In the genomic region with DNA sequence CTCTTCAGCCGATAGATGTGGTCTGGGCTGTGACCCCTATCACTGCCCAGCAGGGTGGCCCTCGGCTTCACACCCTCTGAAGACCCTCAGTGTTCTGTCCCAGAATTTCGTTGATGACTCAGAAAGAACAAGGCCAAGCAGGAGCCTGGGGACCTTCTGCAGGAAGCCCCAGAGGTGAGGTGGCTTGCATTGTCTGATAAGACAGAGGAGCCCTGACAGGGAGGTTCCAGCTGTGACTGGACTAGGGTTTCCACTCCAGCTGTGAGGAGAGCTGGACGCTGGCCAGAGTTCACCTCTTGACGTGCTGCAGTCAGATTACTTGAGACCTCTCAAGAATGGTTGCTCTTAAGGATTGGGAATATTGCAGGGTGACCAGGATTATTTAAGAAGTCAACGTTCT, we compare ENCODE assay signal across 10 mouse cellular contexts. TPM values are rescaled to one million over a fixed set of nuclear protein-coding genes. Genes with fewer than 3 reads are reported as not detected.
DNase-seq lines count a peak whose midpoint lies in the region; ATAC-seq lines count a peak whose summit lies in the region.
"Had no signal": no experiment of that assay in that cellular context is flagged by ENCODE, and none has a peak within 500 bp of the region (broad histone marks: within the 10 kb centered on the region; RNA-seq: fewer than 3 reads in every experiment).

No protein-coding gene starts in this region.

- peak overlapping the region; percentile 84 for H3K4me2 ChIP-seq in embryonic facial prominence, embryonic 12.5 days (replicated peaks)
- peak overlapping the region; percentile 82 for H3K4me2 ChIP-seq in intestine, embryonic 16.5 days (ENCODE audit: low read depth, low read length)
- H3K4me2 ChIP-seq in stomach, embryonic 14.5 days (replicated peaks; ENCODE audit: low read depth, low read length): peak overlapping the region; percentile 87

- peak; percentile 71 for DNase-seq in lung, postnatal 10 days
- no peak for DNase-seq in urinary bladder, postnatal 14 days (ENCODE audit: low spot score)
- no peak for DNase-seq in thymus, postnatal 10 days (ENCODE audit: low spot score in 2 of 2)

- H3K9ac ChIP-seq in embryonic facial prominence, embryonic 12.5 days: peak overlapping the region; percentile 94
- peak overlapping the region; percentile 91 for H3K9ac ChIP-seq in intestine, embryonic 16.5 days (ENCODE audit: low read depth, low read length)
- H3K9ac ChIP-seq in stomach, embryonic 14.5 days (replicated peaks; ENCODE audit: low read depth, low read length): peak overlapping the region; percentile 83

- ATAC-seq in erythroblast, adult 5-6 weeks (replicated peaks; ENCODE audit: low FRiP score, poor library complexity, severe bottlenecking): no peak
- no peak for ATAC-seq in embryonic facial prominence, embryonic 12.5 days (ENCODE audit: insufficient number of reproducible peaks, insufficient read depth, low FRiP score, low TSS enrichment)
- no peak for ATAC-seq in intestine, embryonic 16.5 days
- ATAC-seq in stomach, embryonic 14.5 days (ENCODE audit: insufficient number of reproducible peaks, insufficient read depth, low FRiP score, low read depth): no peak
- ATAC-seq: Patski had no signal

- peak overlapping the region; percentile 86 for H3K4me3 ChIP-seq in erythroblast, embryonic 14.5 days (replicated peaks)
- peak overlapping the region; percentile 99 for H3K4me3 ChIP-seq in embryonic facial prominence, embryonic 12.5 days
- H3K4me3 ChIP-seq in intestine, embryonic 16.5 days (ENCODE audit: low read length): peak overlapping the region; percentile 92
- H3K4me3 ChIP-seq in stomach, embryonic 14.5 days (ENCODE audit: low read depth, low read length): peak overlapping the region; percentile 94

- H3K4me1 ChIP-seq in erythroblast, embryonic 14.5 days (ENCODE audit: control insufficient read depth): peaks cover 61% of the 10 kb centered on the region
- peaks cover 44% of the 10 kb centered on the region for H3K4me1 ChIP-seq in embryonic facial prominence, embryonic 12.5 days
- peaks cover 36% of the 10 kb centered on the region for H3K4me1 ChIP-seq in intestine, embryonic 16.5 days (ENCODE audit: control insufficient read depth, insufficient read depth, low read length)
- peaks cover 33% of the 10 kb centered on the region for H3K4me1 ChIP-seq in stomach, embryonic 14.5 days (ENCODE audit: control insufficient read depth, insufficient read depth, low read length)

- H3K9me3 ChIP-seq in erythroblast, embryonic 14.5 days (ENCODE audit: control insufficient read depth, low read length): no peaks in the 10 kb centered on the region
- no peaks in the 10 kb centered on the region for H3K9me3 ChIP-seq in embryonic facial prominence, embryonic 12.5 days
- no peaks in the 10 kb centered on the region for H3K9me3 ChIP-seq in intestine, embryonic 16.5 days (ENCODE audit: control insufficient read depth, low read length)
- H3K9me3 ChIP-seq in stomach, embryonic 14.5 days (ENCODE audit: control insufficient read depth, low read depth, low read length): no peaks in the 10 kb centered on the region

- H3K36me3 ChIP-seq in erythroblast, embryonic 14.5 days (ENCODE audit: control insufficient read depth): peaks cover 44% of the 10 kb centered on the region
- H3K36me3 ChIP-seq in embryonic facial prominence, embryonic 12.5 days: peaks cover 33% of the 10 kb centered on the region
- H3K36me3 ChIP-seq in intestine, embryonic 16.5 days (ENCODE audit: control insufficient read depth, insufficient read depth, low read length): peaks cover 15% of the 10 kb centered on the region
- H3K36me3 ChIP-seq in stomach, embryonic 14.5 days (ENCODE audit: control insufficient read depth, insufficient read depth, low read length): peaks cover 23% of the 10 kb centered on the region

- H3K27me3 ChIP-seq in erythroblast, embryonic 14.5 days (ENCODE audit: control insufficient read depth): no peaks in the 10 kb centered on the region
- H3K27me3 ChIP-seq in embryonic facial prominence, embryonic 12.5 days: no peaks in the 10 kb centered on the region
- H3K27me3 ChIP-seq in intestine, embryonic 16.5 days (replicated peaks; ENCODE audit: control insufficient read depth, insufficient read depth, low read length): no peaks in the 10 kb centered on the region
- H3K27me3 ChIP-seq in stomach, embryonic 14.5 days (ENCODE audit: control insufficient read depth, insufficient read depth, low read length): no peaks in the 10 kb centered on the region
- H3K27me3 ChIP-seq: Patski had no signal

- whole genome bisulfite sequencing in embryonic facial prominence, embryonic 12.5 days: 8% methylated on average over 6 of the region's 6 CpGs
- WGBS in intestine, embryonic 16.5 days: 8% methylated on average over 6 of the region's 6 CpGs
- WGBS in stomach, embryonic 14.5 days: 3% methylated on average over 6 of the region's 6 CpGs

- 0 out of 2 replicates have a peak overlapping the region, but pooled peaks have one; percentile 84 for H3K27ac ChIP-seq in embryonic facial prominence, embryonic 12.5 days
- peak overlapping the region; percentile 78 for H3K27ac ChIP-seq in intestine, embryonic 16.5 days (ENCODE audit: low read length)
- H3K27ac ChIP-seq in stomach, embryonic 14.5 days (ENCODE audit: low read length): no peak overlapping the region
- H3K27ac ChIP-seq: heart, adult 2 months had no signal

RNA-seq across cellular contexts. Expression of a gene that starts 1.2 kb away (rescaled TPM):
- 16.8 and 31.6 TPM in 2 replicates for polyA plus RNA-seq in erythroblast, embryonic 14.5 days (2012)
- total RNA-seq in erythroblast, adult 5-6 weeks (2015; ENCODE audit: low replicate concordance): 12.3 and 18.4 TPM in 2 replicates
- total RNA-seq in erythroblast, adult 5-6 weeks (2017; ENCODE audit: low replicate concordance): 5.0 and 30.4 TPM in 2 replicates
- 455 and 459 TPM in 2 replicates for polyA plus RNA-seq in embryonic facial prominence, embryonic 12.5 days (2016; fragmentation: Nextera tagmentation; extraction: Ambion mirVana)
- polyA plus RNA-seq in intestine, embryonic 16.5 days (2015; fragmentation: Nextera tagmentation; extraction: Ambion mirVana): 205 and 208 TPM in 2 replicates
- polyA plus RNA-seq in stomach, embryonic 14.5 days (2014; fragmentation: Nextera tagmentation; extraction: Ambion mirVana): 324 and 357 TPM in 2 replicates

RNA-seq across cellular contexts. Expression of a gene that starts 3.3 kb away (rescaled TPM):
- 9.0 and 10.3 TPM in 2 replicates for polyA plus RNA-seq in erythroblast, embryonic 14.5 days (2012)
- total RNA-seq in erythroblast, adult 5-6 weeks (2015; ENCODE audit: low replicate concordance): 22.8 and 30.9 TPM in 2 replicates
- total RNA-seq in erythroblast, adult 5-6 weeks (2017; ENCODE audit: low replicate concordance): 14.7 and 16.2 TPM in 2 replicates
- polyA plus RNA-seq in embryonic facial prominence, embryonic 12.5 days (2016; fragmentation: Nextera tagmentation; extraction: Ambion mirVana): 59.1 and 64.8 TPM in 2 replicates
- polyA plus RNA-seq in intestine, embryonic 16.5 days (2015; fragmentation: Nextera tagmentation; extraction: Ambion mirVana): 87.6 and 92.2 TPM in 2 replicates
- 65.0 and 80.1 TPM in 2 replicates for polyA plus RNA-seq in stomach, embryonic 14.5 days (2014; fragmentation: Nextera tagmentation; extraction: Ambion mirVana)

RNA-seq across cellular contexts. Expression of a gene that starts 36.4 kb away (rescaled TPM):
- 0.08 and 0.13 TPM in 2 replicates for polyA plus RNA-seq in erythroblast, embryonic 14.5 days (2012)
- not detected in 2 replicates for total RNA-seq in erythroblast, adult 5-6 weeks (2015; ENCODE audit: low replicate concordance)
- 0.70 TPM in 1 of 2 replicates, not detected in the other for total RNA-seq in erythroblast, adult 5-6 weeks (2017; ENCODE audit: low replicate concordance)
- 28.4 and 29.6 TPM in 2 replicates for polyA plus RNA-seq in embryonic facial prominence, embryonic 12.5 days (2016; fragmentation: Nextera tagmentation; extraction: Ambion mirVana)
- 19.0 and 24.5 TPM in 2 replicates for polyA plus RNA-seq in intestine, embryonic 16.5 days (2015; fragmentation: Nextera tagmentation; extraction: Ambion mirVana)
- polyA plus RNA-seq in stomach, embryonic 14.5 days (2014; fragmentation: Nextera tagmentation; extraction: Ambion mirVana): 48.3 and 54.4 TPM in 2 replicates

Comparison
In these comparisons a context has a peak if more than half of its experiments do, and no peak if none do; other contexts are left out.
1. RNA of a gene that starts 36.4 kb away (polyA plus RNA-seq): 48.3 to 54.4 TPM in stomach, embryonic 14.5 days, 28.4 to 29.6 TPM in embryonic facial prominence, embryonic 12.5 days and 19.0 to 24.5 TPM in intestine, embryonic 16.5 days; 0.08 to 0.13 TPM in erythroblast, embryonic 14.5 days; every median in the first group is over 10 times any median in the second.
2. Peak in every context shown above with its lines, with median percentiles within 50 percentile points of each other: H3K4me3 ChIP-seq, H3K4me2 ChIP-seq and H3K9ac ChIP-seq.